Comparison of ENCODE assay signal across 17 mouse cellular contexts in genomic region chr17:33875797-33876196, GRCm38 (mm10). TPM values are rescaled to one million over a fixed set of nuclear protein-coding genes. Genes with fewer than 3 reads are reported as not detected.
DNase-seq lines count a peak whose midpoint lies in the region; ATAC-seq and TF ChIP-seq lines count a peak whose summit lies in the region.
"Not testable (repeated sequence)": the region's sequence is repeated elsewhere in the genome, so short reads cannot be mapped to it uniquely, and the experiment has no call there.
"Had no signal": no experiment of that assay in that cellular context is flagged by ENCODE, and none has a peak within 500 bp of the region (broad histone marks: within the 10 kb centered on the region; RNA-seq: fewer than 3 reads in every experiment).

No protein-coding gene starts in this region.

- TF ChIP-seq EP300 in ES-Bruce4 (IDR thresholded peaks at IDR 0.05; ENCODE audit: insufficient read depth, low read depth, low read length): not testable (repeated sequence)

- not testable (repeated sequence) for H3K4me2 ChIP-seq in lung, embryonic 16.5 days (ENCODE audit: low read depth, low read length)

- not testable (repeated sequence) for H3K4me1 ChIP-seq in ES-Bruce4 (ENCODE audit: control insufficient read depth, insufficient read depth, low read length); embryonic fibroblast, embryonic 13.5 days (ENCODE audit: control insufficient read depth, insufficient read depth, low read length); lung, embryonic 16.5 days (replicated peaks; ENCODE audit: control insufficient read depth, insufficient read depth, low read length)

- 0 out of 2 replicates have a peak, but pooled peaks have one; percentile 38 for ATAC-seq in lung, embryonic 16.5 days (ENCODE audit: low read depth)

- WGBS in lung, embryonic 16.5 days: 80% methylated on average over 5 of the region's 5 CpGs

- H3K4me3 ChIP-seq in ES-Bruce4 (ENCODE audit: low read depth, low read length); embryonic fibroblast, embryonic 13.5 days (ENCODE audit: insufficient read depth, low read length); left cerebral cortex, adult 2 months; lung, embryonic 16.5 days (ENCODE audit: low read length): not testable (repeated sequence)

- TF ChIP-seq POLR2A in ES-Bruce4 (IDR thresholded peaks at IDR 0.05; ENCODE audit: insufficient read depth, low read length); embryonic fibroblast, embryonic 13.5 days (IDR thresholded peaks at IDR 0.05; ENCODE audit: low read depth, low read length): not testable (repeated sequence)

- TF ChIP-seq CTCF in ES-Bruce4 (IDR thresholded peaks at IDR 0.05; ENCODE audit: low read depth, low read length): peak; percentile 45
- 0 out of 2 replicates have a peak, but pooled peaks have one; percentile 28 for TF ChIP-seq CTCF in embryonic fibroblast, embryonic 13.5 days (IDR thresholded peaks at IDR 0.05; ENCODE audit: borderline replicate concordance, insufficient read depth, low read length)
- TF ChIP-seq CTCF in left cerebral cortex, adult 2 months (IDR thresholded peaks at IDR 0.05): peak; percentile 30

- peaks cover 27% of the 10 kb centered on the region for H3K36me3 ChIP-seq in ES-Bruce4 (ENCODE audit: control insufficient read depth, insufficient read depth, low read length, poor library complexity, severe bottlenecking)
- peaks cover 26% of the 10 kb centered on the region for H3K36me3 ChIP-seq in lung, embryonic 16.5 days (ENCODE audit: control insufficient read depth, insufficient read depth, low read length)

- intact Hi-C loops in left cerebral cortex, adult 2 months (cut with DNase I): not testable (repeated sequence)

- H3K27ac ChIP-seq in ES-Bruce4 (ENCODE audit: insufficient read depth, low read length); embryonic fibroblast, embryonic 13.5 days (ENCODE audit: insufficient read depth, low read length); left cerebral cortex, adult 2 months; lung, embryonic 16.5 days (ENCODE audit: low read length): not testable (repeated sequence)

- H3K9me3 ChIP-seq in ES-Bruce4 (replicated peaks; ENCODE audit: control insufficient read depth, insufficient read depth, low read length, poor library complexity, severe bottlenecking); lung, embryonic 16.5 days (ENCODE audit: control insufficient read depth, low read length): not testable (repeated sequence)

- peak; percentile 48 for DNase-seq in adrenal gland, postnatal 14 days
- DNase-seq in induced T-regulatory cell, adult 2 months (ENCODE audit: low read depth): peak; percentile 42
- not testable (repeated sequence) for DNase-seq in left cerebral cortex, adult 2 months (ENCODE audit: extremely low spot score in 1 of 2, low spot score in 2 of 2)
- peak; percentile 26 for DNase-seq in retina, embryonic 14.5 days (ENCODE audit: low spot score)

- H3K27me3 ChIP-seq in ES-Bruce4 (ENCODE audit: control insufficient read depth, insufficient read depth, low read length, poor library complexity, severe bottlenecking); lung, embryonic 16.5 days (ENCODE audit: control insufficient read depth, insufficient read depth, low read depth, low read length): not testable (repeated sequence)

- H3K9ac ChIP-seq in ES-Bruce4 (ENCODE audit: low read depth, poor library complexity, severe bottlenecking); lung, embryonic 16.5 days (ENCODE audit: low read length): not testable (repeated sequence)

RNA-seq across cellular contexts. Expression of gene Gm7029, which starts 2.2 kb away (rescaled TPM):
- not detected in 2 replicates for polyA plus RNA-seq in ES-Bruce4 (2011; ENCODE audit: insufficient read depth, insufficient read length, low read depth, missing spikeins)
- not detected in 2 replicates for total RNA-seq in adrenal gland, postnatal 14 days (2021)
- polyA plus RNA-seq in embryonic fibroblast, embryonic 13.5 days (2011; ENCODE audit: insufficient read length, low read depth, missing spikeins): not detected in 2 replicates
- total RNA-seq in left cerebral cortex, adult 2 months (2021): not detected
- polyA plus RNA-seq in lung, embryonic 16.5 days (2015; fragmentation: Nextera tagmentation; extraction: Ambion mirVana): not detected in 2 replicates
- total RNA-seq: gastrocnemius, postnatal 36 days; layer of hippocampus, adult 8-10 months had no signal
- polyA plus RNA-seq: brain, embryonic 14.5 days; frontal cortex, adult 2 months; heart, embryonic 12.5 days; hindbrain, embryonic 12.5 days; limb, embryonic 15.5 days; midbrain, embryonic 16.5 days; neural tube, embryonic 15.5 days; testis, adult 2 months had no signal

RNA-seq across cellular contexts. Expression of gene Kifc1, which starts 14.7 kb away (rescaled TPM):
- polyA plus RNA-seq in ES-Bruce4 (2011; ENCODE audit: insufficient read depth, insufficient read length, low read depth, missing spikeins): 155 and 186 TPM in 2 replicates
- total RNA-seq in adrenal gland, postnatal 14 days (2021): 11.0 and 12.4 TPM in 2 replicates
- polyA plus RNA-seq in embryonic fibroblast, embryonic 13.5 days (2011; ENCODE audit: insufficient read length, low read depth, missing spikeins): 41.9 and 63.1 TPM in 2 replicates
- 1 to 10 TPM; 2.2 to 3.1 TPM for total RNA-seq in left cerebral cortex, adult 2 months (2021)
- polyA plus RNA-seq in lung, embryonic 16.5 days (2015; fragmentation: Nextera tagmentation; extraction: Ambion mirVana): 8.8 and 9.6 TPM in 2 replicates

RNA-seq across cellular contexts. Expression of gene Platr17, which starts 29.1 kb away (rescaled TPM):
- 16.7 and 19.1 TPM in 2 replicates for polyA plus RNA-seq in ES-Bruce4 (2011; ENCODE audit: insufficient read depth, insufficient read length, low read depth, missing spikeins)
- not detected in 2 replicates for total RNA-seq in adrenal gland, postnatal 14 days (2021)
- not detected in 2 replicates for polyA plus RNA-seq in embryonic fibroblast, embryonic 13.5 days (2011; ENCODE audit: insufficient read length, low read depth, missing spikeins)
- not detected for total RNA-seq in left cerebral cortex, adult 2 months (2021)
- polyA plus RNA-seq in lung, embryonic 16.5 days (2015; fragmentation: Nextera tagmentation; extraction: Ambion mirVana): 0.26 TPM in 1 of 2 replicates, not detected in the other
- total RNA-seq: gastrocnemius, postnatal 36 days had no signal
- polyA plus RNA-seq: hindbrain, embryonic 12.5 days; testis, adult 2 months had no signal

RNA-seq across cellular contexts. Expression of gene Cd320, which starts 32.9 kb away (rescaled TPM):
- 30.6 and 35.7 TPM in 2 replicates for polyA plus RNA-seq in ES-Bruce4 (2011; ENCODE audit: insufficient read depth, insufficient read length, low read depth, missing spikeins)
- total RNA-seq in adrenal gland, postnatal 14 days (2021): 31.5 and 36.5 TPM in 2 replicates
- 15.8 and 20.3 TPM in 2 replicates for polyA plus RNA-seq in embryonic fibroblast, embryonic 13.5 days (2011; ENCODE audit: insufficient read length, low read depth, missing spikeins)
- 10 to 100 TPM; 19.8 to 26.8 TPM for total RNA-seq in left cerebral cortex, adult 2 months (2021)
- 63.4 and 67.1 TPM in 2 replicates for polyA plus RNA-seq in lung, embryonic 16.5 days (2015; fragmentation: Nextera tagmentation; extraction: Ambion mirVana)

RNA-seq across cellular contexts. Expression of gene Daxx, which starts 33.4 kb away (rescaled TPM):
- 40.2 and 42.3 TPM in 2 replicates for polyA plus RNA-seq in ES-Bruce4 (2011; ENCODE audit: insufficient read depth, insufficient read length, low read depth, missing spikeins)
- total RNA-seq in adrenal gland, postnatal 14 days (2021): 27.7 and 32.0 TPM in 2 replicates
- polyA plus RNA-seq in embryonic fibroblast, embryonic 13.5 days (2011; ENCODE audit: insufficient read length, low read depth, missing spikeins): 23.3 and 26.6 TPM in 2 replicates
- 10 to 100 TPM; 25.5 to 27.7 TPM for total RNA-seq in left cerebral cortex, adult 2 months (2021)
- polyA plus RNA-seq in lung, embryonic 16.5 days (2015; fragmentation: Nextera tagmentation; extraction: Ambion mirVana): 44.1 and 50.6 TPM in 2 replicates

Comparison
In these comparisons a context has a peak if more than half of its experiments do, and no peak if none do; other contexts are left out.
1. RNA of gene Platr17, which starts 29.1 kb away (polyA plus RNA-seq): 16.7 to 19.1 TPM in ES-Bruce4; 0.26 TPM in lung, embryonic 16.5 days and not detected in embryonic fibroblast, embryonic 13.5 days; every median in the first group is over 10 times any median in the second.
2. Peak in every context shown above with its lines, with median percentiles within 50 percentile points of each other: CTCF ChIP-seq.